Mouse (Mus musculus) small intestine, adult 2 months (tissue): ENCODE measurements around the gene Magee1. TPM values are rescaled to one million over a fixed set of nuclear protein-coding genes. Genes with fewer than 3 reads are reported as not detected.
"Not testable (repeated sequence)": the region's sequence is repeated elsewhere in the genome, so short reads cannot be mapped to it uniquely, and the experiment has no call there.

ENCODE experiments used
- H3K27ac ChIP-seq: fragments of 200-500 bp; 2 replicates; pipeline ENCODE4 v1.5.1; 2012; ENCODE audit warnings: low read depth, low read length, control low read depth, inconsistent platforms; ENCODE audit not compliant: insufficient read depth
- H3K27me3 ChIP-seq: fragments of 200-500 bp; 2 replicates; pipeline ENCODE4 v1.6.1; 2012; ENCODE audit warnings: mild to moderate bottlenecking, moderate library complexity, low read length, inconsistent platforms; ENCODE audit not compliant: control insufficient read depth, insufficient read depth
- H3K36me3 ChIP-seq: fragments of 200-500 bp; 2 replicates; pipeline ENCODE4 v1.6.1; 2012; ENCODE audit warnings: mild to moderate bottlenecking, low read length, control low read depth, inconsistent platforms; ENCODE audit not compliant: control insufficient read depth, insufficient read depth
- H3K4me1 ChIP-seq: fragments of 200-500 bp; 2 replicates; pipeline ENCODE4 v1.6.1; 2012; ENCODE audit warnings: low read length, inconsistent platforms, mixed read lengths; ENCODE audit not compliant: control insufficient read depth, insufficient read depth, insufficient read length
- H3K4me3 ChIP-seq: fragments of 200-500 bp; 2 replicates; pipeline ENCODE4 v1.5.1; 2012; ENCODE audit warnings: low read depth, mild to moderate bottlenecking, control low read depth, inconsistent platforms, low read length, moderate library complexity
- CTCF ChIP-seq: fragments of 200-500 bp; IDR thresholded peaks from 2 replicates; pipeline ENCODE4 v1.5.1; 2012; ENCODE audit warnings: low read depth, mild to moderate bottlenecking, control low read depth, inconsistent platforms, low read length, moderate library complexity, mixed read lengths; ENCODE audit not compliant: insufficient replicate concordance, insufficient read length; ENCODE audit errors: extremely low read depth
- POLR2A ChIP-seq: fragments of 200-500 bp; IDR thresholded peaks from 2 replicates; pipeline ENCODE4 v1.6.1; 2012; ENCODE audit warnings: low read depth, mild to moderate bottlenecking, control low read depth, inconsistent platforms, low read length, moderate library complexity
- WGBS: fragments of 180-500 bp; shearing (Covaris S2); methylation state at CpG from one replicate; pipeline ENCODE4 v1.1.7; 2018; 5-methylcytosine and 5-hydroxymethylcytosine counted together
- polyA plus RNA-seq: library from polyadenylated mRNA; depleted of rRNA; stranded (reverse); fragments of >200 nt; gene quantifications from 2 replicates; pipeline ENCODE4 v1.2.3, GENCODE M21; 2012; rRNA removed

Gene Magee1
- polyA plus RNA-seq, 1 experiment: 2.2 TPM

GRCm38 (mm10) chrX:105121227-105121865 lies 1.2 kb downstream of the Magee1 start:
- Histone ChIP-seq H3K4me1 (peaks cover 6% of the 10 kb centered on the region; the same call in 1 of the 2 replicates), H3K27ac (no peak overlapping the region), H3K36me3 (no peaks in the 10 kb centered on the region), H3K27me3 (no peaks in the 10 kb centered on the region), H3K4me3 (peak overlapping the region; percentile 95)
- no peak for TF ChIP-seq CTCF
- no peak for TF ChIP-seq POLR2A
- WGBS: 20% methylated on average over 38 of the region's 38 CpGs

- TF ChIP-seq CTCF (no peak), POLR2A (no peak)
- Histone ChIP-seq H3K27ac (no peak overlapping the region), H3K36me3 (no peaks in the 10 kb centered on the region), H3K4me3 (no peak overlapping the region), H3K27me3 (no peaks in the 10 kb centered on the region), H3K4me1 (peaks cover 6% of the 10 kb centered on the region; the same call in 1 of the 2 replicates)
- WGBS: 18% methylated on average over 3 of the region's 3 CpGs
Observed at GRCm38 (mm10) chrX:105124903-105125302, 4.7 kb downstream of the Magee1 start.

GRCm38 (mm10) chrX:105151872-105152461 lies 31.8 kb downstream of the Magee1 start:
- Histone ChIP-seq H3K36me3 (no peaks in the 10 kb centered on the region), H3K27ac (no peak overlapping the region), H3K4me1 (no peaks in the 10 kb centered on the region), H3K4me3 (no peak overlapping the region), H3K27me3 (no peaks in the 10 kb centered on the region)
- TF ChIP-seq CTCF: no peak
- no peak for TF ChIP-seq POLR2A
- 48% methylated on average over 22 of the region's 26 CpGs for WGBS

- not testable (repeated sequence) for H3K27ac ChIP-seq, H3K4me1 ChIP-seq, H3K36me3 ChIP-seq, H3K4me3 ChIP-seq, H3K27me3 ChIP-seq
- WGBS: 62% methylated on average over 6 of the region's 6 CpGs
Observed at GRCm38 (mm10) chrX:105165007-105165406, 44.8 kb downstream of the Magee1 start.

- Histone ChIP-seq H3K4me1 (no peaks in the 10 kb centered on the region), H3K4me3 (no peak overlapping the region), H3K27me3 (no peaks in the 10 kb centered on the region), H3K27ac (no peak overlapping the region), H3K36me3 (no peaks in the 10 kb centered on the region)
- 49% methylated on average over 2 of the region's 2 CpGs for whole genome bisulfite sequencing
- TF ChIP-seq POLR2A: no peak
- no peak for TF ChIP-seq CTCF
Observed at GRCm38 (mm10) chrX:105167217-105167616, 47.0 kb downstream of the Magee1 start.

Other genes starting within 250 kb of the Magee1 start
- 1.1 and 1.6 TPM in 2 replicates for gene Pbdc1, start 40.6 kb upstream of the Magee1 start, polyA plus RNA-seq